Mouse (Mus musculus) heart, adult 2 months (tissue): ENCODE data around the gene Pdia2.

Experiments used
- CTCF ChIP-seq: fragments of 200-600 bp; IDR thresholded peaks from 2 replicates; pipeline ENCODE4 v1.8.1; 2022; ENCODE audit warnings: antibody characterized with exemption, mild to moderate bottlenecking, moderate library complexity
- POLR2A ChIP-seq: fragments of 200-500 bp; IDR thresholded peaks from 2 replicates; pipeline ENCODE4 v1.6.1; 2011; ENCODE audit warnings: mild to moderate bottlenecking, low read depth, low read length, control low read depth; ENCODE audit not compliant: insufficient read depth

- TF ChIP-seq CTCF (no peak), POLR2A (no peak)
Measured at GRCm38 (mm10) chr17:26168039-26168438, 30.8 kb downstream of the Pdia2 start.
